Mouse (Mus musculus) MEL (cell line): ENCODE data around the gene Itga9.

Source experiments
- CTCF ChIP-seq, 3 experiments: IDR thresholded peaks in 2 of 3; conservative IDR thresholded peaks in 1 of 3; 2 replicates each; pipeline ENCODE4 v1.5.1; 2011 to 2012; ENCODE audit warnings: low read length in 3 of 3, low read depth in 2 of 3, mild to moderate bottlenecking in 2 of 3, improper control_type of control experiment in 1 of 3, inconsistent platforms in 1 of 3, mixed read lengths in 1 of 3, moderate library complexity in 1 of 3; ENCODE audit not compliant: control insufficient read depth in 1 of 3, insufficient read depth in 1 of 3, poor library complexity in 1 of 3, severe bottlenecking in 1 of 3
- EP300 ChIP-seq, 2 experiments: IDR thresholded peaks; 2 replicates each; pipeline ENCODE4 v1.6.1; 2011; ENCODE audit warnings: improper control_type of control experiment in 2 of 2, low read length in 2 of 2, low read depth in 1 of 2, mild to moderate bottlenecking in 1 of 2
- MAX ChIP-seq: IDR thresholded peaks from 2 replicates; pipeline ENCODE4 v1.6.1; 2011; ENCODE audit warnings: low read length, improper control_type of control experiment
- NELFE ChIP-seq: IDR thresholded peaks from 2 replicates; pipeline ENCODE4 v1.6.1; 2011; ENCODE audit warnings: low read depth, low read length, improper control_type of control experiment

DNA sequence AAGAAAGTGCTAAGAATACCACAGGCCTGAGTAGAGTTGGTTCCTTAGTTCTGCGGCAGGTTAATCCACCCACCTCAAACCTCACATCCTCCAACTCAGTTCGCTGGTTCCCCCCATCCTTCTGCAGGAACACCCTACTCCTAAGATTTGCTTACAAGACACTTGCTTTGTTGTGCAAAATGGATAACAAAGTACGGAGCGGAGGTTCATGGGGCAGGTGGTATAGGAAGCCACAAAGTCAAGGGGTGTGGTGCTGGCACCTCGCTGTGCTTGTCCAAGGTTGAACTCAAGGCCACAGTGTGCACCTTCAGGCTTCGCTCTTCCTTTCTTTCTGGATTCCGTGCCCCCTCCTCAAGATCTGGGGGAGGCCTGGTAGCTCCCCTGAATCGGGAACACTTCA is 257.0 kb downstream of the Itga9 start:
- TF ChIP-seq CTCF (IDR thresholded peaks at IDR 0.05 in 2 of 3, conservative IDR thresholded peaks at IDR 0.05 in 1 of 3; ENCODE audit: control insufficient read depth in 1 of 3, insufficient read depth in 1 of 3, low read depth in 2 of 3, low read length in 3 of 3, poor library complexity in 1 of 3, severe bottlenecking in 1 of 3) (no peak), MAX (no peak), NELFE (no peak), EP300 (IDR thresholded peaks at IDR 0.05; ENCODE audit: low read depth in 1 of 2, low read length in 2 of 2) (no peak)
